Comparison of ENCODE assay signal across 8 mouse cellular contexts in genomic region chr5:148831596-148832257, GRCm38 (mm10).
DNase-seq lines count a peak whose midpoint lies in the region; ATAC-seq lines count a peak whose summit lies in the region.

No protein-coding gene starts in this region.

- H3K9ac ChIP-seq in heart, embryonic 13.5 days = peak overlapping the region; percentile 71
- no peak overlapping the region; the same call in 1 of the 2 replicates for H3K9ac ChIP-seq in liver, embryonic 12.5 days

- H3K4me1 ChIP-seq in erythroblast, embryonic 14.5 days (ENCODE audit: control insufficient read depth) = peaks cover 10% of the 10 kb centered on the region
- peaks cover 12% of the 10 kb centered on the region for H3K4me1 ChIP-seq in heart, embryonic 13.5 days
- peaks cover 24% of the 10 kb centered on the region for H3K4me1 ChIP-seq in liver, embryonic 12.5 days

- WGBS in heart, embryonic 13.5 days = 6% methylated on average over 23 of the region's 23 CpGs
- WGBS in liver, embryonic 12.5 days (ENCODE audit: insufficient replicate concordance) = 5% methylated on average over 23 of the region's 23 CpGs

- H3K27me3 ChIP-seq in erythroblast, embryonic 14.5 days (ENCODE audit: control insufficient read depth) = peaks cover 33% of the 10 kb centered on the region
- H3K27me3 ChIP-seq in heart, embryonic 13.5 days (replicated peaks) = peaks cover 17% of the 10 kb centered on the region
- peaks cover 37% of the 10 kb centered on the region for H3K27me3 ChIP-seq in liver, embryonic 12.5 days (replicated peaks)
- peaks cover 2% of the 10 kb centered on the region; the same call in 1 of the 2 replicates for H3K27me3 ChIP-seq in splenic B cell, adult 2 months (ENCODE audit: control insufficient read depth, insufficient read depth, low read length, poor library complexity, severe bottlenecking)

- DNase-seq in CD4-positive, CD25-positive, alpha-beta regulatory T cell, adult 2 months (ENCODE audit: low read depth, low spot score) = peak; percentile 87
- peak; percentile 56 for DNase-seq in brain, adult 2 months (ENCODE audit: low read depth, low spot score)
- peak; percentile 86 for DNase-seq in kidney, postnatal 10 days
- peak; percentile 70 to 84 for DNase-seq in natural killer cell, adult 2 months (ENCODE audit: low spot score in 2 of 2)
- peak; percentile 88 for DNase-seq in splenic B cell, adult 2 months (ENCODE audit: low read depth, low spot score)

- H3K4me2 ChIP-seq in heart, embryonic 13.5 days = peak overlapping the region; percentile 67
- H3K4me2 ChIP-seq in liver, embryonic 12.5 days = peak overlapping the region; percentile 70

- H3K9me3 ChIP-seq in erythroblast, embryonic 14.5 days (ENCODE audit: control insufficient read depth, low read length) = no peaks in the 10 kb centered on the region
- H3K9me3 ChIP-seq in heart, embryonic 13.5 days = no peaks in the 10 kb centered on the region
- H3K9me3 ChIP-seq in liver, embryonic 12.5 days (replicated peaks) = no peaks in the 10 kb centered on the region

- no peak for ATAC-seq in heart, embryonic 13.5 days (ENCODE audit: extremely low read depth, insufficient number of reproducible peaks, low FRiP score, low TSS enrichment)
- ATAC-seq in liver, embryonic 12.5 days = peak; percentile 71

- H3K27ac ChIP-seq in heart, embryonic 13.5 days (replicated peaks) = no peak overlapping the region
- no peak overlapping the region for H3K27ac ChIP-seq in liver, embryonic 12.5 days

- no peaks in the 10 kb centered on the region for H3K36me3 ChIP-seq in erythroblast, embryonic 14.5 days (ENCODE audit: control insufficient read depth)
- H3K36me3 ChIP-seq in heart, embryonic 13.5 days = no peaks in the 10 kb centered on the region
- no peaks in the 10 kb centered on the region for H3K36me3 ChIP-seq in liver, embryonic 12.5 days
- H3K36me3 ChIP-seq in splenic B cell, adult 2 months (ENCODE audit: control insufficient read depth, insufficient read depth, low read length, poor library complexity, severe bottlenecking) = no peaks in the 10 kb centered on the region

- H3K4me3 ChIP-seq in erythroblast, embryonic 14.5 days (replicated peaks) = peak overlapping the region; percentile 47
- peak overlapping the region; percentile 46 for H3K4me3 ChIP-seq in heart, embryonic 13.5 days
- peak overlapping the region; percentile 46 for H3K4me3 ChIP-seq in liver, embryonic 12.5 days
